Mouse (Mus musculus): Measurements from ENCODE around the gene Syt14.

The Syt14 gene

DNA sequence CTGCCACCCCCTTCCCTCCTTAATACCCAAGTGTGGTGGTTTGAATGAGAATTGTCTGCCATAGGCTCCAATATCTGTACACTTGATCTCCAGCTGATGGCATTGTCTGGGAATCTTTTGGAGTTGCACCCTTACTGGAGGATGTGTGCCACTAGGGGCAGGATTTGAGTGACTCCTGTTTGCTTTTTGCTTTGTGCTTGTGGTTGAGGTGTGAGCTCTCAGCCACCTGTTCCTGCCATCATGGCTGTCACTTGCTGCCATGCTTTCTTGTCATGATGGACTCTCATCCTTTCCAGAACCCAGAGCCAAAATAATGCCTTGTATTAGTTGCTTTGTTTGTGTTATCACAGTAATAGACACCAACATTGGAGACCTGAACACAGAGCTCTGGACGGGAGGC lies 165.8 kb downstream of the Syt14 start:
- no peak for DNase-seq (ENCODE audit: low read depth, low spot score)

- no peak for DNase-seq (ENCODE audit: low read depth, low spot score)
Measured at GRCm38 (mm10) chr1:192864440-192864839, 171.1 kb downstream of the Syt14 start.

DNA sequence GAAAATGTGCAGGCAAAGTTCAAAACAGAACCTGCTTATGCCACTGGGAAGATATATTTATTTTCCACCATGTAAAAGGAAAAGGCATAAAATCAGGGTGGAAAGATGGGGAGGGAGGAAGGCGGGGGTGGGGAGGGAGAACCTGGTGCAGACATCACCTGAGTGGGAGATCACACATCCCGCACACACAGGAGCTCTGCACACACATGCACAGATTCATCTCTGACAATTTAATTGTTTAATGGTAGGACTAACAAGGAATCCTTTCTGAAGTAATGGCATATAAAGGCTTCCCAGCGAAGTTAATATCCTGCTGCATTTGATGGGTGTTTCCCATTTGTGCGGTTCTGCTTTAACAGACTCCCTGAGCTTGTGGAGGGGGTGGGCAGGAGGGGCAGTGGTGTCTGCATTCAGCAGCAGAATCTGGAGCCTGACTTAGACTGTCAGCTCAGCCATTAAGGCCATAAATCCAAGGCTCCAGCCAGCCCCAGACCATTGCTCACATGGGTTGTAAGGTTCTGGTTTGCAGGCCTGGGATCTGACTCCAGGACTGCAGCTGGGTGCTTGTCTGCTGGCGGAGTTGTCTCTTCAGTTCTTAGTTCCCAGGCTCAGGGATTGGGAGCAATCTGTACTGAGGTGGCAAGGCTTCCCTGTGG lies 174.1 kb downstream of the Syt14 start:
- DNase-seq (ENCODE audit: low read depth, low spot score) = no peak

DNA sequence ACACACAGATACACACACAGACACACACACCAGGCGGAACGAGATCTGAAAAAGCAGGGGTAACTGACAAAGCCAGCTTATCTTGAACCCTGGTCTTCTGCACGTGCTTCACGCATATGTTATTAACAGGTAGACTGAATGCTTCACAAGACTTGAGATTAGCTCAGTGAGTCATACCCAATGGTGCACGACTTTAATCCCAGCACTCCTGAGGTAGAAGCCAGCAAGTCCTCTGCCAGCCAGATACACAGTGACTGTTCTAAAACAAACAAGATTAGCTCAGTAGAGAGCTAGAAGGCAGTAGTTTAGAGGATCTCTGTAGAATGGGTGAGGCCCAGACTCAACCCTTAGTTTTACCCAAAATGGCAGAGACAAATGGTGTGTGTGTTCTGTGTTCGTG lies 175.3 kb downstream of the Syt14 start:
- no peak for DNase-seq (ENCODE audit: low read depth, low spot score)

DNA sequence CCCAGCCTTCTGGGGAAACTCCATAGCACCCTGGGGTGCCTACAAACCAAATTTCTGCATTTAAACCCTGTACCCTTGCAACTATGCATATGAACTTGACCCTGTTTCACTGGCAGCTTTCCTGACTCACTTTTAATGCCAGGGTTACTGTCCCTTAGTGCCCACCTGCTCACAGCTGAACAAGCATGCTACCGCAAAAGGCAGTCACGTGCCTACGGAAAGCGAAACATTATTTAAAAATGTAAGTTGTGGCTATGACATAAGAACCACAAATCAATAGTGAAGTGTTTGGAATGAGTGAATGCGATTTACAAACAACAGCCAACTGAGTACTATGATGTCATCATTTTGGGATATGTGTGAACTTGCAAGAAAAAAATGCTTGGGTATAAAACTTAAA lies 178.0 kb downstream of the Syt14 start:
- no peak for DNase-seq (ENCODE audit: low read depth, low spot score)

GRCm38 (mm10) chr1:192856931-192857330 lies 178.6 kb downstream of the Syt14 start:
- no peak for DNase-seq (ENCODE audit: low read depth, low spot score)

- DNase-seq (ENCODE audit: low read depth, low spot score) = no peak
Measured at GRCm38 (mm10) chr1:192856411-192856810, 179.2 kb downstream of the Syt14 start.

GRCm38 (mm10) chr1:192855474-192856230 lies 179.9 kb downstream of the Syt14 start, which contains the start of gene Sertad4:
Gene Sertad4, minus strand, starts transcription at chr1:192855756.
- DNase-seq (ENCODE audit: low read depth, low spot score) = no peak

GRCm38 (mm10) chr1:192854819-192855271 lies 180.7 kb downstream of the Syt14 start:
- no peak for DNase-seq (ENCODE audit: low read depth, low spot score)

DNA sequence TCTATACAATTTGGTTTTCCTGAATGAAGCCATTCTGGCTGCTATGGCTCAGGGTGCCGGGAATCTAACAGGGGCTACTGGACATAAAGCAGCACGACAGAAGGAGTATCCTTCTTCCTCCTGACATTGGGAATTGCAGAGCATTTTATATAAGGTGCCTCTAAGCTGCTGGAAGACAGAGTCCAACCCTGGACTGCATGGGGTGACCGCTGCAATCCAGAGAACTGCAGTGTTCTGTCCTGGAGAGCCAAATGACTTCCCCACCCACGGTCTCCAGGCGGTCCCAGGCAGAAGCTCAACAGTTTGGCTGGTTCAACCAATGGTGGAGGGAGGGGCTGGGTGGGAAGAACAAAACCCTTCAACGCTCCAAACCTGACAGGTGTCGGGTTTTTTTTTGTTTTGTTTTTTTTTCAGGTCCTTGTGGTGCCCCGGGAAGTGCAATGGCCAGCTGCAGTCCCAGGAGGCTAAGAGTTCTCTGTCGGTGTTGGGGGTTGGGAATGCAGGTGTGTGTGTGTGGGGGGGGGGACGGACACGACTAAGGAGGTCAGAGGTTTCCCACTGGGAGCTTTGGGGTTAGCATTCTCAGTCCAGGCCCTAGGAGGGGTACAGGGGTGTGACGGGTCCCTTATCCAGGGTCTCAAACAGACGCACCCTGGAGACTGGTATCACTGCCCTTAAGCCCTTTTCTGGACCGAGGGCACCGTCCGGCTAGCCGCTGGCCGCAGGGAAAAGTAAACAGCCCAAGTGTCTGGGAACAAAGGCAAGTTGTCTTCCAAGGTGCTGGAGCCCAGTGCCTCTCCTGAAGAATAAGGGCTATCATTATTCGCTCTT lies 181.4 kb downstream of the Syt14 start:
- DNase-seq (ENCODE audit: low read depth, low spot score) = no peak

DNA sequence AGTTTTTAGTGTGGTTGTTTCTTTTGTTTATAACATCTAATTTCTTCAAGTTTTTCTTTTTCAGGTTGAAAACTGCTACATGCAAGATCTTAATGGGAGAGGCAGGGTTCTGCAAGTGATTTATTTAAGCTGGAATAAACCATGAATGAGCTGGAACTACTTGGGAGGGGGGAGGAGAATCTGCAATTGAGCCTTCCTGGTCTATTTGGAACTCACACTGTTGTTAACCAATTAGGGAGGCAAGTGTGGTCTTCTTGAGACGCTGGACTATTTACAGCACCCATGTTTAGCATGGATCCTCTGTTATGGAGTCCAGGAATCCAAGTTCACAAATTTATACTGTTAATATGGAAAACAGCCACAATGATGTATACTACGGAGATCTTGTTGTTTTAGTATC lies 182.1 kb downstream of the Syt14 start:
- DNase-seq (ENCODE audit: low read depth, low spot score) = no peak

- no peak for DNase-seq (ENCODE audit: low read depth, low spot score)
Measured at GRCm38 (mm10) chr1:192852047-192852446, 183.5 kb downstream of the Syt14 start.

- no peak for DNase-seq (ENCODE audit: low read depth, low spot score)
Measured at GRCm38 (mm10) chr1:192851640-192852039, 183.9 kb downstream of the Syt14 start.

GRCm38 (mm10) chr1:192851126-192851525 lies 184.4 kb downstream of the Syt14 start:
- no peak for DNase-seq (ENCODE audit: low read depth, low spot score)

DNA sequence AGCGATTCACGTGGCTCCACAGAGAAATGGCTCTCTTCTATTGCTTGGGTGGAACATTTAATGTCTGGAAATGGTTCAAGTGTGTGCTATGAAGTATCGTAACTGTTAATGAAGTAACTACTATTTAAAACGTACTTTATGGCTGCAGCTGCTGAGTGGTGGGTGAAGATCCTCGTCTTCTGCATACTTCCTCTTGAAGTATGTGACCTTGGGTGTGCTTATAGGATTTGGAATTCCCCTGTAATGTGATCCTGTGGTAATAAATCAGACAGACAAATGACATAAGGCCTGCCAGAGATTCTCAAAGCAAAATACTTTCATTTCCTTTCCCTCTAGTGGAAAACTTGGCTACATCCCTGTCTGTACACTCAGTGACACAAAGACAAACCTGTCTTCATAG lies 186.0 kb downstream of the Syt14 start:
- no peak for DNase-seq (ENCODE audit: low read depth, low spot score)

GRCm38 (mm10) chr1:192847254-192847653 lies 188.3 kb downstream of the Syt14 start:
- no peak for DNase-seq (ENCODE audit: low read depth, low spot score)

Data from CD4-positive helper T cell, adult 2 months (primary cell).